16 mouse cellular contexts compared by ENCODE assay signal in the genomic region with DNA sequence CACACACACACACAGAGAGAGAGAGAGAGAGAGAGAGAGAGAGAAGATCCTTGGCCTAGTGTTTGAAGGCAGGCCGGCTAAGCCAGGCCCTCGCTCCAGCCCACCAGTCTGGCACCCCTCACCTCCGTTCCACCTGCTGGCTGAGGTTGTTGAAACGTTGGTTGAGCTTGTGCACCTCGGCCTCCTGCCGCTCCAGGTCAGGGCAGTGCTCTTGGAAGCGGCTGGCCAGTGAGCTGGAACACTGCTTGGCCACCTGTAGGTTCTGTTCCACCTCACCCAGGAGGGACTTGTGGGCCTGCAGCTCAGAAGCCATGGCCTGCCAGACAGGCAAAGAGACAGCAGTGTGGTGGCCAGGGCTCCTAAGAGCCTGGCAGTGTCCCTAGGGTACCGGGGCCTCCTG. TPM values are rescaled to one million over a fixed set of nuclear protein-coding genes. Genes with fewer than 3 reads are reported as not detected.
"Had no signal": no experiment of that assay in that cellular context is flagged by ENCODE, and none has a peak within 500 bp of the region (broad histone marks: within the 10 kb centered on the region; RNA-seq: fewer than 3 reads in every experiment).

No protein-coding gene starts in this region.

- H3K4me2 ChIP-seq: limb, embryonic 13.5 days; liver, embryonic 12.5 days; liver, embryonic 15.5 days; lung, embryonic 15.5 days; midbrain, embryonic 11.5 days had no signal

- H3K36me3 ChIP-seq: limb, embryonic 13.5 days; liver, embryonic 12.5 days; liver, embryonic 15.5 days; lung, embryonic 15.5 days had no signal

- H3K9me3 ChIP-seq: limb, embryonic 13.5 days; liver, embryonic 12.5 days; liver, embryonic 15.5 days; lung, embryonic 15.5 days had no signal

- H3K27ac ChIP-seq: limb, embryonic 13.5 days; liver, embryonic 12.5 days; liver, embryonic 15.5 days; lung, embryonic 15.5 days had no signal

- H3K4me3 ChIP-seq: limb, embryonic 13.5 days; liver, embryonic 12.5 days; liver, embryonic 15.5 days; lung, embryonic 15.5 days had no signal

- H3K4me1 ChIP-seq: limb, embryonic 13.5 days; liver, embryonic 12.5 days; liver, embryonic 15.5 days; lung, embryonic 15.5 days had no signal

- DNase-seq: left cerebral cortex, postnatal 4 days; liver; lung, adult 18-20 months; lung, postnatal 10 days; lung, postnatal 36 days; midbrain, embryonic 14.5 days; thymus, adult 18-20 months; thymus, postnatal 36 days had no signal

- ATAC-seq: intestine, postnatal 0 days; liver, embryonic 12.5 days had no signal

- H3K27me3 ChIP-seq: limb, embryonic 13.5 days; liver, embryonic 12.5 days; liver, embryonic 15.5 days; lung, embryonic 15.5 days had no signal

- H3K9ac ChIP-seq: limb, embryonic 13.5 days; liver, embryonic 12.5 days; liver, embryonic 15.5 days; lung, embryonic 15.5 days had no signal

RNA-seq across cellular contexts. Expression of gene Ppl, which starts 35.7 kb away (rescaled TPM):
- total RNA-seq: megakaryocyte-erythroid progenitor cell, adult 5-6 weeks had no signal

RNA-seq across cellular contexts. Expression of gene Sec14l5, which starts 50.4 kb away (rescaled TPM):
- total RNA-seq: megakaryocyte-erythroid progenitor cell, adult 5-6 weeks had no signal
- polyA plus RNA-seq: intestine, postnatal 0 days; liver, embryonic 12.5 days; liver, embryonic 15.5 days; small intestine, adult 2 months had no signal
